Mouse (Mus musculus) heart, postnatal 0 days (tissue): ENCODE data around the gene Prkcq. TPM values are rescaled to one million over a fixed set of nuclear protein-coding genes. Genes with fewer than 3 reads are reported as not detected.

Source experiments
- ATAC-seq: fragments of 200-750 bp; cut with Nextera tagmentation; 2 replicates; pipeline ENCODE4 v1.8.0; 2017; ENCODE audit warnings: low read depth, moderate number of reproducible peaks, moderate library complexity; ENCODE audit not compliant: insufficient read depth
- DNase-seq: peaks from one replicate; pipeline ENCODE4 v3.0.0-alpha.2; 2016; ENCODE audit warnings: low spot score
- H3K27ac ChIP-seq: fragments of 300-500 bp; sonication (generic); 2 replicates; pipeline ENCODE4 v1.5.1; 2014; ENCODE audit warnings: low read depth, mild to moderate bottlenecking
- H3K27me3 ChIP-seq: fragments of 300-500 bp; sonication (generic); 2 replicates; pipeline ENCODE4 v1.6.1; 2014; ENCODE audit warnings: low read length, mixed read lengths; ENCODE audit not compliant: control insufficient read depth, insufficient read depth
- H3K36me3 ChIP-seq: fragments of 300-500 bp; sonication (generic); replicated peaks from 2 replicates; pipeline ENCODE4 v1.6.1; 2014; ENCODE audit warnings: low read length, mixed read lengths; ENCODE audit not compliant: control insufficient read depth, insufficient read depth
- H3K4me1 ChIP-seq: fragments of 300-500 bp; sonication (generic); 2 replicates; pipeline ENCODE4 v1.6.1; 2014; ENCODE audit warnings: antibody characterized with exemption; ENCODE audit not compliant: control insufficient read depth, insufficient read depth
- H3K4me2 ChIP-seq: fragments of 300-500 bp; sonication (generic); 2 replicates; pipeline ENCODE4 v1.6.1; 2014; ENCODE audit warnings: low read depth, mild to moderate bottlenecking, low read length, moderate library complexity
- H3K4me3 ChIP-seq: fragments of 300-500 bp; sonication (generic); 2 replicates; pipeline ENCODE4 v1.5.1; 2014; ENCODE audit warnings: low read depth, low read length
- H3K9ac ChIP-seq: fragments of 300-500 bp; sonication (generic); replicated peaks from 2 replicates; pipeline ENCODE4 v1.6.1; 2014; ENCODE audit warnings: low read depth, low read length, mixed read lengths
- H3K9me3 ChIP-seq: fragments of 300-500 bp; sonication (generic); replicated peaks from 2 replicates; pipeline ENCODE4 v1.6.1; 2016; ENCODE audit warnings: low read length; ENCODE audit not compliant: control insufficient read depth
- CTCF ChIP-seq: IDR thresholded peaks from 2 replicates; pipeline ENCODE4 v1.5.1; 2016; ENCODE audit warnings: antibody characterized with exemption, control low read depth, low read depth
- EP300 ChIP-seq: IDR thresholded peaks from 2 replicates; pipeline ENCODE4 v1.6.1; 2016; ENCODE audit warnings: antibody characterized with exemption, low read depth
- WGBS: fragments of 180-500 bp; shearing (Covaris S2); extraction: QIAGEN DNeasy Blood & Tissue Kit; methylation state at CpG from one replicate; pipeline ENCODE4 v1.1.7; 2014; 5-methylcytosine and 5-hydroxymethylcytosine counted together
- polyA plus RNA-seq: library from polyadenylated mRNA; unstranded; fragments of >200 nt; fragmentation: Nextera tagmentation; extraction: Ambion mirVana; gene quantifications from 2 replicates; pipeline ENCODE4 v1.2.1, GENCODE M21; 2015
- total RNA-seq: library from RNA; depleted of rRNA; stranded (reverse); fragments of >200 nt; gene quantifications from 2 replicates; pipeline ENCODE4 v1.2.3, GENCODE M21; 2014; ENCODE audit warnings: low replicate concordance

Gene Prkcq
- total and polyA plus RNA-seq, 2 experiments from 2014 or later: 0.59 TPM; not detected in 1

GRCm38 (mm10) chr2:11231988-11232387 lies 60.1 kb downstream of the Prkcq start:
- Histone ChIP-seq H3K9me3 (no peaks in the 10 kb centered on the region), H3K4me1 (no peaks in the 10 kb centered on the region), H3K9ac (no peak overlapping the region), H3K4me3 (no peak overlapping the region), H3K27me3 (no peaks in the 10 kb centered on the region), H3K4me2 (no peak overlapping the region), H3K36me3 (no peaks in the 10 kb centered on the region), H3K27ac (no peak overlapping the region)
- ATAC-seq (no peak), DNase-seq (no peak)
- no peak for TF ChIP-seq CTCF
- TF ChIP-seq EP300: no peak
- WGBS: 88% methylated on average over 5 of the region's 5 CpGs

GRCm38 (mm10) chr2:11238254-11238653 lies 66.3 kb downstream of the Prkcq start:
- H3K27me3 ChIP-seq: no peaks in the 10 kb centered on the region
- WGBS: 83% methylated on average over 4 of the region's 4 CpGs
- DNase-seq (no peak), ATAC-seq (no peak)
- no peaks in the 10 kb centered on the region for H3K9me3 ChIP-seq
- H3K4me2 ChIP-seq: no peak overlapping the region
- no peak for TF ChIP-seq EP300
- TF ChIP-seq CTCF: no peak
- H3K27ac ChIP-seq: no peak overlapping the region
- no peak overlapping the region for H3K9ac ChIP-seq
- no peaks in the 10 kb centered on the region for H3K36me3 ChIP-seq
- no peak overlapping the region for H3K4me3 ChIP-seq
- H3K4me1 ChIP-seq: no peaks in the 10 kb centered on the region

- Histone ChIP-seq H3K9ac (no peak overlapping the region), H3K27me3 (no peaks in the 10 kb centered on the region), H3K4me1 (no peaks in the 10 kb centered on the region), H3K36me3 (no peaks in the 10 kb centered on the region), H3K4me3 (no peak overlapping the region), H3K9me3 (no peaks in the 10 kb centered on the region), H3K27ac (no peak overlapping the region), H3K4me2 (no peak overlapping the region)
- DNase-seq (peak; percentile 26), ATAC-seq (no peak)
- TF ChIP-seq EP300: peak; percentile 56; the same call in 1 of the 2 replicates
- no peak for TF ChIP-seq CTCF
Observed at GRCm38 (mm10) chr2:11239523-11239922, 67.6 kb downstream of the Prkcq start.

GRCm38 (mm10) chr2:11245926-11246325 lies 74.0 kb downstream of the Prkcq start:
- Histone ChIP-seq H3K4me3 (no peak overlapping the region), H3K4me2 (no peak overlapping the region), H3K4me1 (no peaks in the 10 kb centered on the region), H3K27me3 (no peaks in the 10 kb centered on the region), H3K27ac (no peak overlapping the region), H3K9ac (no peak overlapping the region), H3K36me3 (no peaks in the 10 kb centered on the region), H3K9me3 (no peaks in the 10 kb centered on the region)
- 71% methylated on average over 7 of the region's 7 CpGs for WGBS
- DNase-seq (no peak), ATAC-seq (no peak)
- TF ChIP-seq CTCF: no peak
- no peak for TF ChIP-seq EP300

- H3K9me3 ChIP-seq: no peaks in the 10 kb centered on the region
- DNase-seq (no peak), ATAC-seq (no peak)
- H3K4me1 ChIP-seq: no peaks in the 10 kb centered on the region
- no peaks in the 10 kb centered on the region for H3K27me3 ChIP-seq
- 55% methylated on average over 8 of the region's 8 CpGs for WGBS
- H3K4me3 ChIP-seq: no peak overlapping the region
- H3K9ac ChIP-seq: no peak overlapping the region
- no peak overlapping the region for H3K27ac ChIP-seq
- H3K36me3 ChIP-seq: no peaks in the 10 kb centered on the region
- H3K4me2 ChIP-seq: no peak overlapping the region
- peak; percentile 59 for TF ChIP-seq CTCF
- no peak for TF ChIP-seq EP300
Observed at GRCm38 (mm10) chr2:11253945-11254344, 82.0 kb downstream of the Prkcq start.

GRCm38 (mm10) chr2:11254446-11254845 lies 82.5 kb downstream of the Prkcq start:
- Histone ChIP-seq H3K9ac (no peak overlapping the region), H3K4me2 (no peak overlapping the region), H3K27ac (no peak overlapping the region), H3K4me3 (no peak overlapping the region), H3K27me3 (no peaks in the 10 kb centered on the region), H3K4me1 (no peaks in the 10 kb centered on the region), H3K36me3 (no peaks in the 10 kb centered on the region), H3K9me3 (no peaks in the 10 kb centered on the region)
- no peak for DNase-seq
- WGBS: 75% methylated on average over 4 of the region's 4 CpGs
- no peak for ATAC-seq
- TF ChIP-seq EP300 (no peak), CTCF (no peak)
